Mouse (Mus musculus): Measurements from ENCODE around the gene Plekhf1.

Gene Plekhf1

GRCm38 (mm10) chr7:38217417-38218171, 10.2 kb downstream of the Plekhf1 start:
- DNase-seq, result peak; percentile 90 to 96

DNA sequence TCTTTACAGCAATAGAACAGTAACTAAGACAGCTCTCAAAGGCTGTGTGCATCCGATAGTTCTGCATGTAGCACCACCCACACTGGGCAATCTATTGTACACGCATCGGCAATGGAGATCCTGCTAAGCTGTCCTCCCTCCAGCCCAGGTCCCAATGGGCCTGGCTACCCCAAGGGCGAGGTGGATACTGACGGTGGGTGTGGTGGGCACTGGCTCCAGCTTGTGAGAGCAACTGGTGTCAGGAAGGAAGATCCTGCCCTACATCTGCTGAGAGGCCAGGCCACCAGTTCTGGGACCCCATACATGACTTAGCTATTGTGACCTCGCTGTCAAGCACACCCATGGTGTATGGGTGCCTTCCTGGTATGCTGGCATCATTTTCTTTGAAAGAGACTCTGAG, 12.1 kb downstream of the Plekhf1 start:
- DNase-seq, result no peak

- DNase-seq, result no peak
These were observed 12.5 kb downstream of the Plekhf1 start for GRCm38 (mm10) chr7:38215281-38215680.

DNA sequence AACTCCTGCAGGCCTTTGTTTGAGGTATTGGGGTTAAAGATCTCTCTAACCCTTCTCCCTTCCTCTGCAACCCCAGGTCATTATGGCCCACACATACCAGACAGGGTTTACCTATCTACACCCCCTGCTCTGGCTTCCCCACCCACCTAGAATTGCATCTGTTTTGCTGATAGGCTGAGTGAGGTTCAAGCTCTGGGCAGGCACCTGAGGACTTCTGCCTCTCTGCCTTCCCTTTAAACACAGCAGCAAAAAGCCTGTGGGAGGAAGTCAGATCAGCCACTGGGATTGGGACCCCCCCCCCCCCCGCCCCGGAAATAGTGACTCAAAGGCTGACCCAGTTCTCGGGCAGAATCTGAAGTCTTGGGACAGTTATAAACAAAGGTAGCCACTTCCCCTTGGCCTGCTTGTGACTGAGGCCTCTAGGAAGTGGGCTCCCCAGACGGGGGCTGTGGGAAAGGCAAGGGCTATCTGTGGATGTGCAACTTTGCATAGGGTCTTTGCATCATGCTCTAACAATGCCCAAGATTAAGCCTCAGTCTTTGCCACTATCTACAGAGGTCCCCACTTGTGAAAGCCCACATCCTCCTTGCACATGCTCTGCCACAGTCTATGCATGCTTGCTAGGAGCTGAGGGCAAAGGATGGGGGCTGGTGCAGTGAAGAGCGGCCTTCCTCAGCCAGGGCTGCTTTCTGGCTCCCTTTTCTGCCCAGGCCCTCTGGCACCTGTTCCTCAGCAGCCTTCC, 13.2 kb downstream of the Plekhf1 start:
- DNase-seq, result no peak

DNA sequence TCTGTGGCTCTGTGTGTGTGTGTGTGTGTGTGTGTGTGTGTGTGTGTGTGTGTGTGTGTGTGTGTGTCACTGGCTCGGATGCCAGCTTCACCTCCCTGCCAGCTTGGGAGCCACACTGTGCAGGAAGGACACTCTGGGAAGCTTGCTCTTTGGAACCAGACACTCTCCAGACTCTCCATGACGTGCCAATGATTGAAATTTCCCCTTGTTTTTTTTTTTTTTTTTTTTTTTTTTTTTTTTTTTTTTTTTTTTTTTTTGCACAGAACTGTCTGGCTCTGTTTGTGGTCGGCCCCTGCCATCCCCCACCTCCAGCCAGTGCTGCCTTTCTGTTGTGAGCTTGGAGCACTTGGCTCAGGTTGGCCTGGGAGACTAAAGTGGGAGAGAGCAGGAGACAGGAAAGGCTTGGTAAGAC, 15.2 kb downstream of the Plekhf1 start:
- peak in 1 of 2 experiments; percentile 78 for DNase-seq

- no peak for DNase-seq
These were observed 18.2 kb downstream of the Plekhf1 start for GRCm38 (mm10) chr7:38209478-38210152.

GRCm38 (mm10) chr7:38208969-38209368, 18.8 kb downstream of the Plekhf1 start:
- DNase-seq, result no peak

GRCm38 (mm10) chr7:38206564-38206963, 21.3 kb downstream of the Plekhf1 start:
- DNase-seq, result no peak

GRCm38 (mm10) chr7:38205801-38206200, 22.0 kb downstream of the Plekhf1 start:
- DNase-seq, result no peak

- no peak for DNase-seq
These were observed 23.5 kb downstream of the Plekhf1 start for GRCm38 (mm10) chr7:38204314-38204713.

- no peak for DNase-seq
These were observed 26.5 kb downstream of the Plekhf1 start for GRCm38 (mm10) chr7:38201290-38201658.

- peak; percentile 85 to 89 for DNase-seq
These were observed 27.1 kb downstream of the Plekhf1 start for GRCm38 (mm10) chr7:38200606-38201289.

GRCm38 (mm10) chr7:38199907-38200605, 27.8 kb downstream of the Plekhf1 start:
- DNase-seq, result no peak

GRCm38 (mm10) chr7:38191571-38191970, 36.2 kb downstream of the Plekhf1 start:
- DNase-seq, result peak in 1 of 2 experiments; percentile 40

DNA sequence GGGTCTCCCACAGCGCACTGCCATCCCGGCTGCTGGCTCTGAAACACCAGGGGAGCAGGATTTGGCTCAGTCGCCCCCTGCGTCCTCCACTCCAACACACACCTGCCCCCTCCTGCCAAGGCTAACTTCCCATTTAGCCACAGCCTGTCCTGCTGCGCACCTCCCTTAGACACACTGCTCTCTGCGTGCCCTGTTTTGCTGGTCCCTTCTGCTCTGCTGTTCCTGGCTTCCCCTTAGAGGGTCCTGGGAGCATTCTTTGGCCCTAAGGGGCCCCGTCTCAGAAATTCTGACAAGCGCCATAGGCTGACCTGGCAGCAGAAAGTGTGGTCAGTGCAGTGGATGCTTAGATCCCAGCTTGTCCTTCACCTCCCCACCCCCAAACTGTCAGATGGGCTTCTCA, 36.7 kb downstream of the Plekhf1 start:
- no peak for DNase-seq

DNA sequence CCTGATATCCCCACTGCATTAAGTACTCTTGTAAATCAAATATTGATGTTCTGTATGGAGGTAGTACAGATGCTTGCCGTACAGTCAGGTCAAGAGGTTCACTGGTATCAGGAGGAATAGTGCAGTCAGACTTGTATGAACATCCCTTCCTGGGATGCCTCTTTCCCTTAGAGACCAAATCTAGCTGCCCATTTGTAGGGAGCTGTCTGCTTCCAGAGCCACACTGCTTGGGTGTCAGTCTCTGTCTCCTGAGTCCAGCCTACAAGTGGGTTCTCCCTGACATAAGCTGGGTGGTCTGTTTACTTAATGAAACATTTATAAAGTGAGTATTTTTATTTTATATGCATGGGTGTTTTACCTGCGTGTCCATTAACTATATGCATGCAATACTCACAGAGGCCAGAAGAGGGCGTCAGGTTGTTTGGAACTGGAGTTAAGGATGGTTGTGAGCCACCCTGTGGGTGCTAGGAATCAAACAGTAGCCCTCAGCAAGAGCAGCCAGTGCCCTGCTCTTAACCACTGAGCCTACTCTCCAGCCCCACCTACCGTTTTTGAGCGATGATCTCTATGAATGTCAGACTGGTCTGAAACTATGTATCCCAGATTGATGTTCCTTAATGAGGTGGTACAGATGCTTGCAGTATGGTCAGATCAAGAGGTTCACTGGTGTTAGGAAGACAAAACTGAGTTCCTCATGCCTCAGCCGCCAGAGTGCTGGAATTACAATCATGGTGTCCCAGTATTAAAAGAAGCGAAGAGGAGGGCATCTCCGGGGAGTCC, 37.6 kb downstream of the Plekhf1 start:
- DNase-seq, result no peak

DNA sequence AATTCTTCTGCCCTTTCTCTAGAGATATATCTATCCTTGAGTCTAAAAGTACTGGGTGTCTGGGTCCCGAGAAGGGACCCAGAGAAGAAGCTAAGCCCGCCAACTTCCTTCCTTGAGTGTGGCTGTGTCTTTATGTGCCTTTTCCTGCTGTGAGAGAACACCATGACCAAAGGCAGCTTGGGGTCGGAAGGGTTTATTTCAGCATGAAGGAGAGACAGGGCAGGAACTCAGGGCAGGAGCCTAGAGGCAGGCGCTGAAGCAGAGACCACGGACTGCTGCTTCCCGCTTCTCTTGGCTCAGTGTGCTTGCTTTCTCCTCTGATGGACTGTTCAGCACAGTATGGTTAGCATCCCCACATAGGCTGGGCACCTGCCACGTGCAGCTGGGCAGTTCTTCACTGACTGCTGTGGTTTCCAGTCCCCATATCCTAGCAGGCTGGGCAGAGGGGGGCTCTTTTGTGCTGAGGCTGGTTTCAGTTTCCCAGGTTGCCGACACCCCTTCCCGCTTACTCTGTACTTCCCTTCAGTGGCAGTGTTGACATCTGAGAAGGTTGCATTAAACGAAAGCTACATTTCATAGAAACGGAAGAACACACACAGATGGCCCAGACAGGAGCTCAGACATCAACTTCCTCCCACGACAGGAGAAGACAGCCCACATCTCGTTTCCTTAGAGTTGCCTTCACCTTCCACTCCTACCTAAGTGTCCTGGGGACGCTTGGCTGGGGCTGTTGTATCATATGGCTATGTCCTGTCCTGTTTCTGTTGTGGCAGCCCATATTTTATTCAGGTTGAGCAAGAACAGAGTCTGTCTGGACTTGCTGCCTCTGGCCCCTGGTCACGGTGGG, 38.5 kb downstream of the Plekhf1 start:
- DNase-seq, result peak in 1 of 2 experiments; percentile 55

- no peak for DNase-seq
These were observed 39.3 kb downstream of the Plekhf1 start for GRCm38 (mm10) chr7:38188281-38189075.

DNA sequence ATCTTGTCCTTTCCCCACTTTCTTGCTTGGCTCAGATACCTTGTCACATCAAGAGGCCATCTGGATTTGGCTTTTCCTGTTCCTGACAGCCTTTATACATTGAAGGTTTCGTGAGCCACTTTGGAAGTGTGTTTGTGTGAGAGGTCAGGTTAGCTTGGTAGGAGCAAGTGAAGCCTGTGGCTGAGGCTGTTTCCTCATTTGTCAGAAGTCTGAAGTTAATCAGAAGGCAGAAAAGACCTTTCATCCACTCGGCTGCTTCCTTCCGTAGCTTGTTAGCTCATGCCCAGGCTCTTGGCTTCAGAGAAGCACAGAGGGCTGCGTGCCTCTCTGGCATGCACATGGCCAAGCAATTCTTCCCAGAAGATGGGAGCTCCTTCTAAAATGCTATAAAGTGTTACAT, 40.0 kb downstream of the Plekhf1 start:
- DNase-seq, result peak; percentile 22 to 55

GRCm38 (mm10) chr7:38186861-38187260, 41.0 kb downstream of the Plekhf1 start:
- no peak for DNase-seq

Data from kidney, postnatal 25 days (tissue).